Mouse (Mus musculus): ENCODE measurements around the gene Ggn. TPM values are rescaled to one million over a fixed set of nuclear protein-coding genes. Genes with fewer than 3 reads are reported as not detected.

Ggn gene
- polyA plus RNA-seq (2012; rRNA removed; ENCODE audit: low replicate concordance): 0.97 and 1.5 TPM in 2 replicates

GRCm38 (mm10) chr7:29170066-29170754, at the start of gene Ggn, which contains the start of gene Spred3:
Gene Ggn, plus strand, starts transcription at chr7:29170210.
Gene Spred3, minus strand, starts transcription at chr7:29170411.

DNA sequence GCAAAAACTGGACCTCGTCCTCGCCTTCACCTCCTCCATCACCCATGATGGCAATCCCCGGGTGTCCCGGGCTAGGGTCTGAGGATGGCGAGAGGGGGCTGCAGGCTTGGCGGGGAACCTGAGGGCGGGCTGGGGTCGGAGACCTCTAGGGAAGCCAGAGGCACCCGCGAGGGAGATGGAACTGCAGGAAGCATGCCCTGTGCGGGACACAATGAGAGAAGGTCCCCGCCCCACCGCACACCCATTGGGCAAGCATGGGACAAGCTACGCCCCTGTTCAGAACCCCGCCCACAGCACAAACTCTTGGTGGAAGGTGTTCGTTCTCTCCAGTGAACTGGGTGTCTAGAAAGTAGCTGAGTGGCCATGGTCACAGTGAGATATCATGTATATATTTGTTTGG, 45.0 kb upstream of the Ggn start, which contains the start of gene Ryr1:
Gene Ryr1, minus strand, starts transcription at position 210 of the 400 bp plus-strand sequence.

GRCm38 (mm10) chr7:29134693-29135386, 35.2 kb upstream of the Ggn start, which contains the start of gene Rasgrp4:
Gene Rasgrp4, plus strand, starts transcription at chr7:29134851.

GRCm38 (mm10) chr7:29155838-29156782, 13.9 kb upstream of the Ggn start, which contains the start of gene Fam98c:
Gene Fam98c, minus strand, starts transcription at chr7:29156234.

GRCm38 (mm10) chr7:29180077-29180853, 10.3 kb downstream of the Ggn start, which contains the start of gene Psmd8:
Gene Psmd8, minus strand, starts transcription at chr7:29180701.

GRCm38 (mm10) chr7:29213675-29214082, 43.7 kb downstream of the Ggn start, which contains the start of gene Catsperg1:
Gene Catsperg1, minus strand, starts transcription at chr7:29214035.

Other genes with a start within 250 kb of the Ggn start
- 595 and 810 TPM in 2 replicates for gene Actn4, start 207.9 kb upstream of the Ggn start, polyA plus RNA-seq (2012; rRNA removed; ENCODE audit: low replicate concordance)
- gene Eif3k, start 188.3 kb upstream of the Ggn start, polyA plus RNA-seq (2012; rRNA removed; ENCODE audit: low replicate concordance): 105 and 141 TPM in 2 replicates
- 8.1 and 21.6 TPM in 2 replicates for gene Map4k1, start 188.2 kb upstream of the Ggn start, polyA plus RNA-seq (2012; rRNA removed; ENCODE audit: low replicate concordance)
- gene Ryr1, start 45.0 kb upstream of the Ggn start, polyA plus RNA-seq (2012; rRNA removed; ENCODE audit: low replicate concordance): under 0.01 and 0.05 TPM in 2 replicates
- 3.5 and 4.2 TPM in 2 replicates for gene Rasgrp4, start 35.4 kb upstream of the Ggn start, polyA plus RNA-seq (2012; rRNA removed; ENCODE audit: low replicate concordance)
- gene Fam98c, start 14.0 kb upstream of the Ggn start, polyA plus RNA-seq (2012; rRNA removed; ENCODE audit: low replicate concordance): 135 and 295 TPM in 2 replicates
- gene Spred3, start 201 bp downstream of the Ggn start, polyA plus RNA-seq (2012; rRNA removed; ENCODE audit: low replicate concordance): 1.1 and 2.2 TPM in 2 replicates
- 80.4 and 112 TPM in 2 replicates for gene Psmd8, start 10.5 kb downstream of the Ggn start, polyA plus RNA-seq (2012; rRNA removed; ENCODE audit: low replicate concordance)
- 0.19 and 0.48 TPM in 2 replicates for gene Catsperg1, start 43.8 kb downstream of the Ggn start, polyA plus RNA-seq (2012; rRNA removed; ENCODE audit: low replicate concordance)
- gene Kcnk6, start 62.3 kb downstream of the Ggn start, polyA plus RNA-seq (2012; rRNA removed; ENCODE audit: low replicate concordance): 22.4 and 52.7 TPM in 2 replicates
- 56.6 and 58.6 TPM in 2 replicates for gene Yif1b, start 68.1 kb downstream of the Ggn start, polyA plus RNA-seq (2012; rRNA removed; ENCODE audit: low replicate concordance)
- 437 and 814 TPM in 2 replicates for gene 2200002D01Rik, start 78.3 kb downstream of the Ggn start, polyA plus RNA-seq (2012; rRNA removed; ENCODE audit: low replicate concordance)
- gene Spint2, start 111.7 kb downstream of the Ggn start, polyA plus RNA-seq (2012; rRNA removed; ENCODE audit: low replicate concordance): 764 and 2,886 TPM in 2 replicates
- 21.4 and 39.1 TPM in 2 replicates for gene Ppp1r14a, start 119.1 kb downstream of the Ggn start, polyA plus RNA-seq (2012; rRNA removed; ENCODE audit: low replicate concordance)
- gene Dpf1, start 133.7 kb downstream of the Ggn start, polyA plus RNA-seq (2012; rRNA removed; ENCODE audit: low replicate concordance): 0.48 and 2.4 TPM in 2 replicates

Measured in duodenum, adult 2 months (tissue).